Mouse (Mus musculus) E14TG2a.4 (cell line): ENCODE results near the gene Fxyd2.

Source experiments
- CTCF ChIP-seq: conservative IDR thresholded peaks from 2 replicates; pipeline ENCODE4 v1.5.1; 2014; ENCODE audit warnings: low read length
- NANOG ChIP-seq: IDR thresholded peaks from 2 replicates; pipeline ENCODE4 v1.6.1; 2014; ENCODE audit warnings: borderline replicate concordance, low read length, mixed read lengths
- POU5F1 ChIP-seq: IDR thresholded peaks from 2 replicates; pipeline ENCODE4 v1.6.1; 2014; ENCODE audit warnings: low read length, borderline replicate concordance

DNA sequence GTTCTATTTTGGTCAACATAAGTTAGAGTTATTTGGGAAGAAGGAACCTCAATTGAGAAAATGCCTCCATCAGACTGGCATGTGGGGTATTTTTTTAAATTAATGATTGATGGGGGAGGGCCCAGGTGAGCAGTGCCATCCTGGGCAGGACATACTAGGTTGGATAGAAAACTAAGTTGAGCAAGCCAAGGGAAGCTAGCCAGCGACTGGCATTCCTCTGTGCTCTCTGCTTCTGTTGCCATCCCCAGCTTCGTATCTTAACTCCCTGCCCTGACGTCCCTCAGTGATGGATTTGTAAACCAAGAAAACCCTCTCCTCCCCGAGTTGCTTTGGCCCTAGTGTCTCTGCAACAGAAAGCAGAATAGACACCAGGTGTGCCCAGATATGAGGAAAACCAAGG is 39.6 kb downstream of the Fxyd2 start:
- TF ChIP-seq CTCF (no peak), NANOG (no peak), POU5F1 (no peak)
